Mouse (Mus musculus): ENCODE measurements around the gene Dnah7b.
"Not testable (repeated sequence)": the region's sequence is repeated elsewhere in the genome, so short reads cannot be mapped to it uniquely, and the experiment has no call there.

The Dnah7b gene

GRCm38 (mm10) chr1:46222704-46223103 is 156.6 kb downstream of the Dnah7b start:
- not testable (repeated sequence) for H3K36me3 ChIP-seq (ENCODE audit: control insufficient read depth, insufficient read depth, low read length, poor library complexity, severe bottlenecking); DNase-seq (ENCODE audit: low read depth, low spot score); H3K27me3 ChIP-seq (ENCODE audit: control insufficient read depth, insufficient read depth, low read length, poor library complexity, severe bottlenecking)

- H3K27me3 ChIP-seq (ENCODE audit: control insufficient read depth, insufficient read depth, low read length, poor library complexity, severe bottlenecking); DNase-seq (ENCODE audit: low read depth, low spot score); H3K36me3 ChIP-seq (ENCODE audit: control insufficient read depth, insufficient read depth, low read length, poor library complexity, severe bottlenecking): not testable (repeated sequence)
These were observed 160.0 kb downstream of the Dnah7b start for GRCm38 (mm10) chr1:46226136-46226535.

GRCm38 (mm10) chr1:46268841-46269240 is 202.7 kb downstream of the Dnah7b start:
- H3K36me3 ChIP-seq (ENCODE audit: control insufficient read depth, insufficient read depth, low read length, poor library complexity, severe bottlenecking); H3K27me3 ChIP-seq (ENCODE audit: control insufficient read depth, insufficient read depth, low read length, poor library complexity, severe bottlenecking); DNase-seq (ENCODE audit: low read depth, low spot score): not testable (repeated sequence)

- no peaks in the 10 kb centered on the region for H3K27me3 ChIP-seq (ENCODE audit: control insufficient read depth, insufficient read depth, low read length, poor library complexity, severe bottlenecking)
- H3K36me3 ChIP-seq (ENCODE audit: control insufficient read depth, insufficient read depth, low read length, poor library complexity, severe bottlenecking) = no peaks in the 10 kb centered on the region
- no peak for DNase-seq (ENCODE audit: low read depth, low spot score)
These were observed 205.8 kb downstream of the Dnah7b start for GRCm38 (mm10) chr1:46271927-46272326.

GRCm38 (mm10) chr1:46278057-46278910 is 212.2 kb downstream of the Dnah7b start:
- not testable (repeated sequence) for H3K36me3 ChIP-seq (ENCODE audit: control insufficient read depth, insufficient read depth, low read length, poor library complexity, severe bottlenecking); DNase-seq (ENCODE audit: low read depth, low spot score); H3K27me3 ChIP-seq (ENCODE audit: control insufficient read depth, insufficient read depth, low read length, poor library complexity, severe bottlenecking)

- DNase-seq (ENCODE audit: low read depth, low spot score); H3K36me3 ChIP-seq (ENCODE audit: control insufficient read depth, insufficient read depth, low read length, poor library complexity, severe bottlenecking); H3K27me3 ChIP-seq (ENCODE audit: control insufficient read depth, insufficient read depth, low read length, poor library complexity, severe bottlenecking): not testable (repeated sequence)
These were observed 212.9 kb downstream of the Dnah7b start for GRCm38 (mm10) chr1:46278911-46279565.

GRCm38 (mm10) chr1:46294451-46294850 is 228.3 kb downstream of the Dnah7b start:
- DNase-seq (ENCODE audit: low read depth, low spot score); H3K36me3 ChIP-seq (ENCODE audit: control insufficient read depth, insufficient read depth, low read length, poor library complexity, severe bottlenecking); H3K27me3 ChIP-seq (ENCODE audit: control insufficient read depth, insufficient read depth, low read length, poor library complexity, severe bottlenecking): not testable (repeated sequence)

- not testable (repeated sequence) for H3K36me3 ChIP-seq (ENCODE audit: control insufficient read depth, insufficient read depth, low read length, poor library complexity, severe bottlenecking); H3K27me3 ChIP-seq (ENCODE audit: control insufficient read depth, insufficient read depth, low read length, poor library complexity, severe bottlenecking); DNase-seq (ENCODE audit: low read depth, low spot score)
These were observed 259.8 kb downstream of the Dnah7b start for GRCm38 (mm10) chr1:46325942-46326341.

- H3K36me3 ChIP-seq (ENCODE audit: control insufficient read depth, insufficient read depth, low read length, poor library complexity, severe bottlenecking); DNase-seq (ENCODE audit: low read depth, low spot score); H3K27me3 ChIP-seq (ENCODE audit: control insufficient read depth, insufficient read depth, low read length, poor library complexity, severe bottlenecking): not testable (repeated sequence)
These were observed 279.2 kb downstream of the Dnah7b start for GRCm38 (mm10) chr1:46345301-46345700.

GRCm38 (mm10) chr1:46380641-46381040 is 314.5 kb downstream of the Dnah7b start:
- not testable (repeated sequence) for DNase-seq (ENCODE audit: low read depth, low spot score); H3K36me3 ChIP-seq (ENCODE audit: control insufficient read depth, insufficient read depth, low read length, poor library complexity, severe bottlenecking); H3K27me3 ChIP-seq (ENCODE audit: control insufficient read depth, insufficient read depth, low read length, poor library complexity, severe bottlenecking)

- H3K36me3 ChIP-seq (ENCODE audit: control insufficient read depth, insufficient read depth, low read length, poor library complexity, severe bottlenecking); H3K27me3 ChIP-seq (ENCODE audit: control insufficient read depth, insufficient read depth, low read length, poor library complexity, severe bottlenecking); DNase-seq (ENCODE audit: low read depth, low spot score): not testable (repeated sequence)
These were observed 328.7 kb downstream of the Dnah7b start for GRCm38 (mm10) chr1:46394681-46395297.

GRCm38 (mm10) chr1:46408324-46409115 is 342.4 kb downstream of the Dnah7b start:
- Histone ChIP-seq H3K27me3 (ENCODE audit: control insufficient read depth, insufficient read depth, low read length, poor library complexity, severe bottlenecking) (no peaks in the 10 kb centered on the region), H3K36me3 (ENCODE audit: control insufficient read depth, insufficient read depth, low read length, poor library complexity, severe bottlenecking) (no peaks in the 10 kb centered on the region)
- no peak for DNase-seq (ENCODE audit: low read depth, low spot score)

GRCm38 (mm10) chr1:46414798-46415197 is 348.7 kb downstream of the Dnah7b start:
- H3K36me3 ChIP-seq (ENCODE audit: control insufficient read depth, insufficient read depth, low read length, poor library complexity, severe bottlenecking); H3K27me3 ChIP-seq (ENCODE audit: control insufficient read depth, insufficient read depth, low read length, poor library complexity, severe bottlenecking); DNase-seq (ENCODE audit: low read depth, low spot score): not testable (repeated sequence)

- not testable (repeated sequence) for DNase-seq (ENCODE audit: low read depth, low spot score); H3K27me3 ChIP-seq (ENCODE audit: control insufficient read depth, insufficient read depth, low read length, poor library complexity, severe bottlenecking); H3K36me3 ChIP-seq (ENCODE audit: control insufficient read depth, insufficient read depth, low read length, poor library complexity, severe bottlenecking)
These were observed 350.8 kb downstream of the Dnah7b start for GRCm38 (mm10) chr1:46416946-46417345.

All from splenic B cell, adult 2 months (primary cell).